In genomic region chr5:125157375-125158033, GRCm38 (mm10) we compare ENCODE assay signal across 8 mouse cellular contexts. TPM values are rescaled to one million over a fixed set of nuclear protein-coding genes. Genes with fewer than 3 reads are reported as not detected.
DNase-seq lines count a peak whose midpoint lies in the region; ATAC-seq and TF ChIP-seq lines count a peak whose summit lies in the region.

No protein-coding gene starts in this region.

- H3K4me3 ChIP-seq in heart, adult 2 months: no peak overlapping the region
- no peak overlapping the region for H3K4me3 ChIP-seq in forebrain, postnatal 0 days (ENCODE audit: low read depth, low read length)
- H3K4me3 ChIP-seq in midbrain, embryonic 10.5 days: peak overlapping the region; percentile 28

- H3K36me3 ChIP-seq in heart, adult 2 months (ENCODE audit: control insufficient read depth, insufficient read depth, low read length): no peaks in the 10 kb centered on the region
- H3K36me3 ChIP-seq in forebrain, postnatal 0 days (ENCODE audit: insufficient read depth): no peaks in the 10 kb centered on the region
- H3K36me3 ChIP-seq in midbrain, embryonic 10.5 days: 0 out of 2 replicates have a peak, but pooled peaks cover 8% of the 10 kb centered on the region

- 74% methylated on average over 8 of the region's 8 CpGs for WGBS in heart, adult 2 months
- WGBS in forebrain, postnatal 0 days: 56% methylated on average over 8 of the region's 8 CpGs
- WGBS in midbrain, embryonic 10.5 days: 47% methylated on average over 8 of the region's 8 CpGs

- no peak for TF ChIP-seq EP300 in heart, adult 2 months (IDR thresholded peaks at IDR 0.05; ENCODE audit: insufficient read depth, low read depth, low read length)

- H3K79me2 ChIP-seq in heart, adult 2 months (replicated peaks; ENCODE audit: control insufficient read depth, insufficient read depth, low read length): peaks cover 17% of the 10 kb centered on the region

- peaks cover 33% of the 10 kb centered on the region for H3K4me1 ChIP-seq in heart, adult 2 months (ENCODE audit: control insufficient read depth, insufficient read depth, low read length)
- H3K4me1 ChIP-seq in forebrain, postnatal 0 days (ENCODE audit: insufficient read depth): peaks cover 45% of the 10 kb centered on the region
- H3K4me1 ChIP-seq in midbrain, embryonic 10.5 days: peaks cover 96% of the 10 kb centered on the region

- TF ChIP-seq CTCF in heart, adult 2 months (IDR thresholded peaks at IDR 0.05): no peak
- no peak; the same call in 1 of the 2 replicates for TF ChIP-seq CTCF in forebrain, postnatal 0 days (IDR thresholded peaks at IDR 0.05; ENCODE audit: low read depth)

- H3K9me3 ChIP-seq in forebrain, postnatal 0 days (ENCODE audit: low read length): no peaks in the 10 kb centered on the region
- H3K9me3 ChIP-seq in midbrain, embryonic 10.5 days (replicated peaks): no peaks in the 10 kb centered on the region

- ATAC-seq in forebrain, postnatal 0 days: no peak
- ATAC-seq in frontal cortex, adult (ENCODE audit: low TSS enrichment): no peak

- intact Hi-C loops in heart, adult 2 months (cut with DNase I): loop anchor here (2.0 kb wide), 1 partner anchor 17 kb away; no protein-coding TSS in a partner anchor

- H3K27me3 ChIP-seq in heart, adult 2 months (ENCODE audit: control insufficient read depth, insufficient read depth, low read length): no peaks in the 10 kb centered on the region
- no peaks in the 10 kb centered on the region for H3K27me3 ChIP-seq in forebrain, postnatal 0 days (ENCODE audit: insufficient read depth, low read length)
- H3K27me3 ChIP-seq in midbrain, embryonic 10.5 days (ENCODE audit: low read depth, poor library complexity, severe bottlenecking): no peaks in the 10 kb centered on the region

- no peak overlapping the region for H3K9ac ChIP-seq in heart, adult 2 months (ENCODE audit: low read depth, low read length)
- no peak overlapping the region for H3K9ac ChIP-seq in forebrain, postnatal 0 days

- no peak for DNase-seq in heart, adult 2 months
- no peak for DNase-seq in heart, adult 9 months (ENCODE audit: low spot score in 2 of 2)
- peak; percentile 63 for DNase-seq in ES-CJ7 (ENCODE audit: low read depth, low spot score)
- no peak for DNase-seq in forebrain, postnatal 0 days
- DNase-seq in midbrain, embryonic 10.5 days (ENCODE audit: low spot score): no peak
- no peak for DNase-seq in thymus, postnatal 25 days
- no peak for DNase-seq in adrenal gland, adult 18-20 months (ENCODE audit: low spot score in 2 of 2)

- TF ChIP-seq POLR2A in heart, adult 2 months (IDR thresholded peaks at IDR 0.05; ENCODE audit: insufficient read depth, low read depth, low read length): no peak

- H3K4me2 ChIP-seq in forebrain, postnatal 0 days (ENCODE audit: low read depth): no peak overlapping the region

- H3K27ac ChIP-seq in heart, adult 2 months: peak overlapping the region; percentile 69
- peak overlapping the region; percentile 76 for H3K27ac ChIP-seq in forebrain, postnatal 0 days (ENCODE audit: low read depth, low read length)
- peak overlapping the region; percentile 82 for H3K27ac ChIP-seq in midbrain, embryonic 10.5 days (replicated peaks)

RNA-seq across cellular contexts. Expression of gene Ncor2, which starts 21.5 kb away (rescaled TPM):
- total RNA-seq in heart, adult 2 months (2021): 10 to 100 TPM; 73.5 to 77.5 TPM
- 27.9 and 39.1 TPM in 2 replicates for polyA plus RNA-seq in heart, adult 2 months (2012; rRNA removed)
- 12.7 and 13.4 TPM in 2 replicates for total RNA-seq in forebrain, postnatal 0 days (2014; rRNA removed)
- polyA plus RNA-seq in forebrain, postnatal 0 days (2015; fragmentation: Nextera tagmentation; extraction: Ambion mirVana): 11.6 and 16.8 TPM in 2 replicates
- 16.2 and 19.1 TPM in 2 replicates for polyA plus RNA-seq in midbrain, embryonic 10.5 days (2016; fragmentation: Nextera tagmentation; extraction: Ambion mirVana)
- total RNA-seq in adrenal gland, adult 18-20 months (2021): 100 to 1,000 TPM; 195 to 242 TPM
